Mouse (Mus musculus): ENCODE results near the gene Sec14l5. TPM values are rescaled to one million over a fixed set of nuclear protein-coding genes. Genes with fewer than 3 reads are reported as not detected.
A peak's percentile ranks its signal among the peaks of the same experiment; 100 is the strongest.

Sec14l5 gene
- total and polyA plus RNA-seq, 3 experiments = 0.03 TPM; not detected in 2

DNA sequence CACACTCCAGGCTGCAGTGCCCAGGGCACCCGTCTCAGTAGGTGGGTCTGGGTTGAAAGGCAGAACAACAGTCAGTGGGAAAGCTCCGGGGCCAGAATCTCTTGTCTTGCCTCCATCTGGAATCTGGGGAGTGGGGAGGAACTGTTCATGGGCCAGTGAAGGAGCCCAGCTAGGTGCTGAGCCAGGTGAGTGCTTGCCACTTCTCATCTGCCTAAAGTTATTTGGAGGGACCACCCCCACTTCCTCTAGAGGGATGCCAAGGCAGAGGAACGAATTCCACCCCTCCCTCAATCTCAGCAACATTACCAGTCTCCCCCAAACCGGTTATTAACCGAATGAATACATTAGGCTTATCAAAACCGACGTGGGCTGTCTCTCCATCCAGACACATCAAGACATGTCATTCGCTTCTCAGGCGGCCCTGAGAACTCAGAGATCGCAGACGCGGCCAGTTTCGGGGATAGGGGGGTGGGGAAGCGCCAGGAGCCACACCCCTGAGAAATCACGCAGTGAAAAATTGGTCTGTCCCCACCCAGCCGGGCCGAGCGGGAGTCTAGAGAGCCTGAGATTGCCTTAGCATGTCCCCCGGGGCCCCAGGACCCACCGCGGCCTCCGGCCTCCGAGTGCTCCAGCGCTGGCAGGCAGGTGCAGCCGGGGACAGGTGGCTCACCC, 15.5 kb upstream of the Sec14l5 start:
- Histone ChIP-seq H3K27ac (ENCODE audit: control insufficient read depth, low read depth, low read length) (no peak overlapping the region), H3K4me3 (ENCODE audit: control insufficient read depth in 1 of 2, insufficient read depth in 1 of 2, low read depth in 2 of 2, low read length in 2 of 2) (no peak overlapping the region), H3K9me3 (replicated peaks; ENCODE audit: insufficient read depth, low read length) (no peaks in the 10 kb centered on the region), H3K4me1 (ENCODE audit: control insufficient read depth in 1 of 2, insufficient read depth in 2 of 2, low read length in 2 of 2) (no peaks in the 10 kb centered on the region), H3K27me3 (ENCODE audit: control insufficient read depth in 1 of 2, insufficient read depth in 2 of 2, low read length in 2 of 2) (peaks cover 0 to 2% of the 10 kb centered on the region in 2 experiments; a peak in 3 of 4 replicates), H3K79me2 (ENCODE audit: control insufficient read depth, insufficient read depth, low read length, poor library complexity) (no peaks in the 10 kb centered on the region), H3K9ac (ENCODE audit: control insufficient read depth, low read depth, low read length, poor library complexity, severe bottlenecking) (no peak overlapping the region), H3K36me3 (ENCODE audit: control insufficient read depth in 1 of 2, insufficient read depth in 2 of 2, low read length in 2 of 2) (no peaks in the 10 kb centered on the region)
- TF ChIP-seq EP300 (IDR thresholded peaks at IDR 0.05; ENCODE audit: low read depth in 1 of 2, low read length in 2 of 2) (no peak), CHD2 (IDR thresholded peaks at IDR 0.05; ENCODE audit: low read length) (no peak), ZNF384 (IDR thresholded peaks at IDR 0.05; ENCODE audit: low read depth, low read length) (no peak), GABPA (IDR thresholded peaks at IDR 0.05; ENCODE audit: low read depth, low read length) (no peak), BHLHE40 (IDR thresholded peaks at IDR 0.05; ENCODE audit: borderline replicate concordance, low read depth, low read length) (no peak), E2F4 (IDR thresholded peaks at IDR 0.05; ENCODE audit: borderline replicate concordance, low read depth, low read length) (no peak), KAT2A (conservative IDR thresholded peaks at IDR 0.05; ENCODE audit: low read depth, low read length) (no peak), TBP (IDR thresholded peaks at IDR 0.05; ENCODE audit: low read depth, low read length) (no peak), ZMIZ1 (IDR thresholded peaks at IDR 0.05; ENCODE audit: low read depth, low read length) (no peak)
- no peak for DNase-seq (ENCODE audit: low read depth, low spot score)

DNA sequence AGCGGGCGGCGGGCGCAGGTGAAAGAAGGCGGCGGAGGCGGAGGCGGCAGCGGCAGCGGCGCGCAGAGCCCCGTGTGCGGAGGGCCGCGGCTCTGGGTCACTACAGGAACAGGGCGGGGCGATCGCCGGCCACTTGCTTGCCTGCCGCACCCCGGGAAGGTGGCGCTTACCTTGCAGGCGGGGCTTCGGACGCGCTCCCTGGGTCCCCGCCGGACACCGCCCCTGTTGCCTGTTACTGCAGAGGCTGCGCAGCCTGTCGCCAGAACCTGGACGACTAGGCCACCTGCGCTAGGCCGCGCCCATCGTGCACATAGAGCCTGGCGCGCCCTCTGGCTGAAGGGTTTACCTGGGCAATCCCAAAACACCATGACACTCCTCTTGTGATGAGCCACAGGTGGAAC, 14.5 kb upstream of the Sec14l5 start, which contains the start of gene Ppl:
Ppl (minus strand) TSS at position 21 of the 401 bp plus-strand sequence.
- no peak for DNase-seq (ENCODE audit: low read depth, low spot score)
- Histone ChIP-seq H3K36me3 (ENCODE audit: control insufficient read depth in 1 of 2, insufficient read depth in 2 of 2, low read length in 2 of 2) (no peaks in the 10 kb centered on the region), H3K9me3 (replicated peaks; ENCODE audit: insufficient read depth, low read length) (no peaks in the 10 kb centered on the region), H3K79me2 (ENCODE audit: control insufficient read depth, insufficient read depth, low read length, poor library complexity) (no peaks in the 10 kb centered on the region), H3K9ac (ENCODE audit: control insufficient read depth, low read depth, low read length, poor library complexity, severe bottlenecking) (no peak within 1 kb of the TSS), H3K27ac (ENCODE audit: control insufficient read depth, low read depth, low read length) (no peak within 1 kb of the TSS), H3K27me3 (ENCODE audit: control insufficient read depth in 1 of 2, insufficient read depth in 2 of 2, low read length in 2 of 2) (peaks cover 0 to 2% of the 10 kb centered on the region in 2 experiments; a peak in 3 of 4 replicates), H3K4me1 (ENCODE audit: control insufficient read depth in 1 of 2, insufficient read depth in 2 of 2, low read length in 2 of 2) (no peaks in the 10 kb centered on the region), H3K4me3 (ENCODE audit: control insufficient read depth in 1 of 2, insufficient read depth in 1 of 2, low read depth in 2 of 2, low read length in 2 of 2) (no peak within 1 kb of the TSS)
- TF ChIP-seq POLR2A (IDR thresholded peaks at IDR 0.05; ENCODE audit: control insufficient read depth in 1 of 2, insufficient read depth in 1 of 2, low read depth in 1 of 2, low read length in 2 of 2, poor library complexity in 1 of 2) (0 out of 4 replicates have a peak, but pooled peaks of 1 of the 2 experiments have one; percentile 9), E2F4 (IDR thresholded peaks at IDR 0.05; ENCODE audit: borderline replicate concordance, low read depth, low read length) (no peak)

DNA sequence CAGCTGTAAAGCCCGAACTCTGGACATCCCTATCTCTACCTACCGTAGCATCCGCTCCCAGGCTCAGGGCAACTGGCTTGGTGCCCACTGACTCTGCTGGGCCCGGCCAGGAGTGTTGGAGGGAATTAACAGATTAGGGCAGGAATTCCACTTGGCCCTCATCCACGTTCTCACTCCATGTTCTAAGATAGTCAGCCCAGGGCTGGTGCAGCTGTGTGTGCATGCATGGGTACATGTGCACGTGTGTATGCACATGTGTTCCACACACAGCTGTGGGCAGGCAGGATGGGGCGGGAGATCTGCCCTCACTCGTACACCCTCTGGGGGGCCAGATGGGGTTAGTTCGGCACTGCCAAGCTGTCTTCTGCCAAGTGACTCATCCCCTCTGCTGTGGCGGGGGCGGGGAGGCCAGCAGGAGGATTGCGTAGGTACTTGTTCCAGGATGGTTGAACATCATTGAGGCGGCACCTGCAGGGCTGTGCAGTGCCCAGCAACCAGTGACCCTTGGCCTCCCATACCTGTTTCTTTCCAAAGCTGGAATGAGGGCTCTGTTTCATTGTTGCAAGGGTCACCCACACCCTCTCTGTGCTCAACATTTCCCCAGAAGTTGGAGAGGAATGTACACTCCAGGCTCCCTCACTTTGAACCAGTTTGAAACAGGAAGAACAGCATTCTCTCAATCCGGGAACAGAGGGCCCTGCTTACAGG, 12.1 kb upstream of the Sec14l5 start:
- no peak overlapping the region for H3K9ac ChIP-seq (ENCODE audit: control insufficient read depth, low read depth, low read length, poor library complexity, severe bottlenecking)
- no peaks in the 10 kb centered on the region for H3K9me3 ChIP-seq (replicated peaks; ENCODE audit: insufficient read depth, low read length)
- H3K4me1 ChIP-seq (ENCODE audit: control insufficient read depth in 1 of 2, insufficient read depth in 2 of 2, low read length in 2 of 2) = no peaks in the 10 kb centered on the region
- TF ChIP-seq MXI1 (IDR thresholded peaks at IDR 0.05; ENCODE audit: low read depth, low read length) (no peak), MAZ (IDR thresholded peaks at IDR 0.05; ENCODE audit: low read depth, low read length) (no peak), SIN3A (IDR thresholded peaks at IDR 0.05; ENCODE audit: low read length) (no peak), MAX (IDR thresholded peaks at IDR 0.05; ENCODE audit: low read length) (no peak), ZC3H11A (IDR thresholded peaks at IDR 0.05; ENCODE audit: low read depth, low read length) (no peak), NELFE (IDR thresholded peaks at IDR 0.05; ENCODE audit: low read depth, low read length) (no peak), KAT2A (conservative IDR thresholded peaks at IDR 0.05; ENCODE audit: low read depth, low read length) (no peak), UBTF (IDR thresholded peaks at IDR 0.05; ENCODE audit: borderline replicate concordance, insufficient read depth, low read depth, low read length) (no peak), USF2 (IDR thresholded peaks at IDR 0.05; ENCODE audit: borderline replicate concordance in 1 of 2, insufficient read depth in 1 of 2, low read depth in 1 of 2, low read length in 2 of 2) (no peak), BHLHE40 (IDR thresholded peaks at IDR 0.05; ENCODE audit: borderline replicate concordance, low read depth, low read length) (no peak), ETS1 (IDR thresholded peaks at IDR 0.05; ENCODE audit: low read depth, low read length) (no peak), NRF1 (IDR thresholded peaks at IDR 0.05; ENCODE audit: insufficient read depth, low read depth, low read length, poor library complexity, severe bottlenecking) (no peak), SMC3 (IDR thresholded peaks at IDR 0.05; ENCODE audit: low read depth, low read length) (no peak), USF1 (IDR thresholded peaks at IDR 0.05; ENCODE audit: low read depth, low read length) (no peak)
- no peak overlapping the region for H3K27ac ChIP-seq (ENCODE audit: control insufficient read depth, low read depth, low read length)
- DNase-seq (ENCODE audit: low read depth, low spot score) = peak; percentile 12
- peaks cover 0 to 2% of the 10 kb centered on the region in 2 experiments; a peak in 2 of 4 replicates for H3K27me3 ChIP-seq (ENCODE audit: control insufficient read depth in 1 of 2, insufficient read depth in 2 of 2, low read length in 2 of 2)
- H3K4me3 ChIP-seq (ENCODE audit: control insufficient read depth in 1 of 2, insufficient read depth in 1 of 2, low read depth in 2 of 2, low read length in 2 of 2) = no peak overlapping the region
- no peaks in the 10 kb centered on the region for H3K79me2 ChIP-seq (ENCODE audit: control insufficient read depth, insufficient read depth, low read length, poor library complexity)
- no peaks in the 10 kb centered on the region for H3K36me3 ChIP-seq (ENCODE audit: control insufficient read depth in 1 of 2, insufficient read depth in 2 of 2, low read length in 2 of 2)
